Mouse (Mus musculus): Measurements from ENCODE around the gene Slc11a2. TPM values are rescaled to one million over a fixed set of nuclear protein-coding genes. Genes with fewer than 3 reads are reported as not detected.
A peak's percentile ranks its signal among the peaks of the same experiment; 100 is the strongest.
"Not testable (repeated sequence)": the region's sequence is repeated elsewhere in the genome, so short reads cannot be mapped to it uniquely, and the experiment has no call there.

The Slc11a2 gene
- total RNA-seq, 2 experiments from 2014 or later = 53.5 to 55.6 TPM

DNA sequence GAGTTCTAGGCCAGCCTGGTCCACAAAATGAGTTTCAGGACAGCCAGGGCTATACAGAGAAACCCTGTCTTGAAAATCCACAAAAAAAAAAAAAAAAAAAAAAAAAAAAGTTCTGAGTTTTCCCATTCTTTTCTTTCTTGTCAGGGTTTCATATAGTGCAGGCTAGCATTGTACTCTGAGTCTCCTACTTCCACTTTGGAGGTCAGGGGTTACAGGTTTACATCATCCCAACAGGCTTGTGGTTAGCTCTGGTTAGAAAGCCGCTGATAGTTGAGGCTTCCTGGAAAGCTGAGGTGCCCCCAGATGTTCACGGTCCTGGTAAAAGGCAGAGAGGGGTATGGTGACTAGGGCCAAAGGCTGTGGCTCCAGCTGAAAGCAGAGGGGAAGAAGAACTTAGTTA, 22.0 kb upstream of the Slc11a2 start:
- no peak for DNase-seq (ENCODE audit: extremely low spot score in 1 of 2, low spot score in 2 of 2)
- intact Hi-C loops (cut with DNase I) = no loop called here

DNA sequence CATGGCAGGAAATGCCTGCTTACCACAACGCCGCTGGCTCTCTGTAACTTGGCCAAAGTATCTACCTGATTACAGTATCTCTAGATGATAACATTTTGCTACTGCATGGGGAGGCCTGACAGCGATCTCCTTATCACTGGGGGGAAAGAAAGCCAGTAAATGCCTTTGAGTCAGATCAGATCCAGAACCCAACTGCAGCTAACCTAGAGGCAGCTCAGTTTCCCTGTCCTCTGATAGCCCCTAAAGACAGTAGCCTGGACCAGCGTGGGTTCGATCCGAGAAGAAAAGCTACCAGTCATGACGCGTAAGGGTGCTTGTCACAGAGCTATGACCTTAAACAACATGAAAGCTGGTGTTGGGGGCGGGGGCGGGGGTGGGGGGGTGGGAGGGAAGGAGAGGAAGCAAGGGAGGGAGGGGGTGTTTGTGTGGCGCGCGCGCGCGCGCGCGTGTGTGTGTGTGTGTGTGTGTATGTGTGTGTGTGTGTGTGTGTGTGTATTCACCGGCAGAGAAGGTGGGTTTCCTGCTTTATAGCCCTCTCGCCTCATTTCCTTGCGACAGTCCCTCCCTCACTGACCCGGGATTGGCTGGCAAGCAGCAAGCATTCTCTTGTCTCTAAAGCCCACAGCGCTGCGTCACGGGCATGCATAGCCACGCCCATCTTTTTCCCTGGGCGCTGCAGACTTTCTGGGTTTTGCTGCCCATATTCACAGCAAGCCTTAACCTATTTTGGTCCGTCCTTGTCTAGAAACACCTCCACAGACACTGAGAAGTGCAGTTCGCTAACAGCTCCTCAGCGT, 18.5 kb upstream of the Slc11a2 start:
- intact Hi-C loops (cut with DNase I) = no loop called here
- peak; percentile 89 to 92 for DNase-seq (ENCODE audit: extremely low spot score in 1 of 2, low spot score in 2 of 2)

DNA sequence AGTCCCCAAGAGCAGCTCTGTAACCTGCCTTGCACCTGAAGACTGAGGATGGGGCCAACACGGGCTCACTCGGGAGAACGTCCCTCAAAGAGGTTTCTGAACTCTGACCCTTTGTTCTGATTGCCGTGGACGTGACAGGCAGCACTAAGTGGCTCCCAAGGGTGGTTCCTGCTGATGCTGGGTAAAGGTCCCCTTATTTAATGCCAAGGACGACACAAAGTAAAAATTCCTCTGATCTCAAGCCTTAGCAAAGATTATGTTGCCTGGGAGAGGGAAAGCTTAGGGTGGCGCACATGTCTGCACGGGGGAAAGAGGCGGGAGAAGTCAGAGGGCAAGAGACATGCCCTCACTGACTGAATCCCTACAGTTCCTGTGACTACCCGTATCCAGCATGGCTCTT, 11.6 kb upstream of the Slc11a2 start:
- intact Hi-C loops (cut with DNase I) = no loop called here
- DNase-seq (ENCODE audit: extremely low spot score in 1 of 2, low spot score in 2 of 2) = no peak

DNA sequence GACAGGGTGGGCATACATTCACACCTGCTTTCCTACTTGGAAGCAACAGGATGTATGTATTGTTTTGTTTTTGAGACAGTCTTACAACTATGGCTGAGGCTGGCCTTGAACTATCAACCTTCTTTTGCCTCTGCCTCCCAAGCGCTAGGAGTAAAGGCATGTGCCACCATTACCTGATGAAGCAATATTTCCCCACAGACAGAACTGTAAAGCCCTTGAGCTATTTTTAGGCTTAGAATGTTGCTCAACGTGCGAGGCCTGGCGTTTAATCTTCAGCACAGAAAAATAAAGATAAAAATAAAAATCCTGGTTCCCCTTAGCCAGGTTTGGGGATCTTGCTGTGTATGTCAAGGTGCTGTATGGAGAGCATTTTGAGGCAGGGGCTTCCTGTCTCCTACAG, 11.2 kb upstream of the Slc11a2 start:
- intact Hi-C loops (cut with DNase I) = no loop called here
- no peak for DNase-seq (ENCODE audit: extremely low spot score in 1 of 2, low spot score in 2 of 2)

DNA sequence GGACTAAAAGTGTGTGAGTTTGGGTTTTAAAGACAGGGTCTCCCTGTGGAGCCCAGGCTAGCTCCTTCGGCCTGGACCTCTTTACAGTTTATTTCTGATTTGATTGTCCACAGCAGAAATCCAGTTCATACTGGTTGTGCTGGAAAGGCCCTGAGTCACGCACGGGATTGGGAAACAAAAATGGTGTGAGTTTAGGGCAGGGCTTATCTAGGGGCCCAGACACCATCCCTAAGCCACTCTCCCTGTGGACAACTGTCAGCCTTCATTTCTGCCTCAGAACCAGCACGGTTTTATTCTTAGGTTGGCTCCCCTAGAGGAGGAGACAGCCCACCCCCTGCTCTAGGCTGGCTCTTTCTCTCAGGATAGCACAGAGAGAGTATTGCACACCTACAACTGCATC, 8.4 kb upstream of the Slc11a2 start:
- no peak for DNase-seq (ENCODE audit: extremely low spot score in 1 of 2, low spot score in 2 of 2)
- intact Hi-C loops (cut with DNase I) = no loop called here

DNA sequence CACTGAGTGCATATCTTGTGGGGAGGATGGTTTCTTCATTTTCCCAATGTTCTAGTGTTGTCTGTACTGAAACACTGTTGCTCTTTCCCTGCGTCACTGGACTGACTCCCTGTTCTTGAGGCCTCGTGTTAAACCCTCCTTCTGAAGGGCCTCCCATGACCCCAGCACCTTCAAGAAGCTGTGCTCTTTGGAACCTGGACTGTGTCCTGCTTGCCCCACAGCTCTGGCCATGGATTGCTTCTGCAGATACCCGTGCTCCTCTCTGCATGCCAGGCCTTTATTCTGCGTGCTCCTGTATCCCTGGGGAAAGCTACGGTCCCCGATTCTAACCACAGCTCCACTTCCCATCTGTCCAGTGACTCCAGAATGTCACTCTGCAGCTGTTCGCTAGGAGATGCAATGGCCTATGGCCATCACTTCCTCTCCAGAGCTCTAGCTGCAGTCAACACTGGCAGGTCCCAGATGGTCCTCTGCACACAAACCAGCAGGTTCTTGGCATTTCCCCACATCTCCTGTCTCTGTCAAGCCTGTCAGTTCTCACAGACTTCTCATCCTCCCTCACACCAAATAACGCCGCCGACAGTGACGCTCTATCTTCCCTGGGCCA, 5.2 kb upstream of the Slc11a2 start:
- no peak for DNase-seq (ENCODE audit: extremely low spot score in 1 of 2, low spot score in 2 of 2)
- intact Hi-C loops (cut with DNase I) = no loop called here

DNA sequence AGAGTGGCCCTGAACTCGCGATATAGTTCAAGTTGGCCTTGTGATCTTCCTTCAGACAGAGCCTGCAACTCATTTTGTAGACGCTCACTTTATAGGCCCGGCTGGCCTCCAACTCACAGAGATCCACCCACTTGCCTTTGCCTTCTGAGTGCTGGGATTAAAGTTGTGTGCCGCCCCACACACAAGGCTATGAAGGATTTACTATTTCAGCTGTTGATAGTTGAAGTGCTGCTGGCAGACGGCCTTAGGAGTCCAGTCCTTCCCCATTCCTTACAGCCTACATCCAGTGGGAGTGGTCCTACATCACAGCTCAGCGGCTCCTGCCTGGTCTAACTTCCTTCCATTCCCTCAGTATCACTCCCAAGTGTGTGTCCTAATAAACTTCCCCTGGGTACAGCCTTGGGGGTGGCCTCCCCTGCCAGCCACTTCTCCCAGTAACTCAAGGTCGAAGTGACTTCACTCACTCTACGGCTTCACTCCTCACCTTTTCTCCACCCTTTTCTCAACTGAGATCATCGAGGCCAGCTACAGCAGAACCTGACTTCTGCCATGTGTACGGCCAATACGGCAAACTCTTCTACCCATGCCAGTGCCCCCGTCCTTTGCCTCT, 3.5 kb upstream of the Slc11a2 start:
- intact Hi-C loops (cut with DNase I) = no loop called here
- DNase-seq (ENCODE audit: extremely low spot score in 1 of 2, low spot score in 2 of 2) = no peak

DNA sequence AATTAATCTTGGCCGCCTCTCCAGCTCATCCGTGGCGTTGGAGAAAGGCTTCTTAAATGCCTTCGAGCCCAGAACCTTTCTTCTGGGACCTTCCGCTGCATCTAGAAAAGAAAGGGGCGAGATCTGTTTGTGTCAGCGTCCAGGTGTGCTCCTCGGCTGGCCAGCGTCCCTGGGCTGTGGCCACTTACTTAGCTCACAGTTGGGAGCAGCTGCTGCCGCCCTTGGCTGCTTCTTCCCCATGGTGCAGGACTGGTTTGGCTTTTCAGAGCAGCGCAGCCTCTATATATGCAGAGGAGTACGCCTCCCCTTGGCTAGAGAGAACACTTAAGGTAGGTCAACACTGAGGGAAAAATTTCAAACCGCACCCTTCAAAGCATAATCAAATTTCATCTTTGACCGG, 956 bp downstream of the Slc11a2 start:
- intact Hi-C loops (cut with DNase I) = no loop called here
- no peak for DNase-seq (ENCODE audit: extremely low spot score in 1 of 2, low spot score in 2 of 2)

DNA sequence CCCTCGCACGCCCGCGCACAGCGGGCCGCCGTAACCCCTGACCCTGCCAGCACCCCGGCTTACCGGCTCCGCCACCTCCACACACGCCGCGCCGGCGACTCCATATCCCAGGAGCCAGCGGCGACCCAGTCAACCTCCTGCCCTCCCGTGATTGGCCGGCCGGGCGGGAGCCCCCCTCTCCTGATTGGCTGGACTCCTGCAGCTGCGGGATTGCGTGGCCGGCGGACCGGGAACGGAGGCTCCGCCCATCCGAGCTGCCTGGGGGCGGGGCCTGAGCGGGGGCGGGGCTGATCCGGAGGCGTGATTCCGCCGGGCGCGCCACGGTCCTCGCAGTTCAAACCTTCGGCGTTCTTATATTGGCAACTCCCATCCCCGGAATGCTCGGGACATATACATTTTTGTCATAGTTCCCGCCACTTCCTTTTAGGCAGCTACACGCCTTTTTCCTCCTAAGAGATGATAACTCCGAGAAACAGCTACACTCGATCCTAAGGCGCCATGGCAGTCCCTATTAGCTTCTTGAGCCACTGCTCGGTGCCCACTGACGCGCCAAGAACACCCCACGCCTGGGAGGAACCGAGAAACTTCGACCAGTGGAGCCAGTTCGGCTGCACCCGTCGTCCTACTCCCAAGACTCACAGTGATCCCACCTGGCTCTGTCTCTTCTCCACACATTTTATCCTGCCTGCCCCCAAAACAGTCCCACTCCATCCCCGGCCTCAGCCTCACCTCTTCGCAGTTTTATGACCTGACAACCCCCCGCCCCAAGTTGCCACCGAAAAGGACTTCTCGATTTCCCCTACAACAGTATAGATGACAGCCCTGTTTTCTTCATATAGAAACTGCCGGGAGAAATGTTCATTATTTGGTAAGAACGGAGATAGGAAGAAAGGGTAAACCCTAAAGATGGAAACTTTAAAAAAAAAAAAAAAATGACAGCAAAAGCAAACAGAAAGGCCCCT, 1.7 kb downstream of the Slc11a2 start:
- intact Hi-C loops (cut with DNase I) = no loop called here
- DNase-seq (ENCODE audit: extremely low spot score in 1 of 2, low spot score in 2 of 2) = peak; percentile 94 to 98

DNA sequence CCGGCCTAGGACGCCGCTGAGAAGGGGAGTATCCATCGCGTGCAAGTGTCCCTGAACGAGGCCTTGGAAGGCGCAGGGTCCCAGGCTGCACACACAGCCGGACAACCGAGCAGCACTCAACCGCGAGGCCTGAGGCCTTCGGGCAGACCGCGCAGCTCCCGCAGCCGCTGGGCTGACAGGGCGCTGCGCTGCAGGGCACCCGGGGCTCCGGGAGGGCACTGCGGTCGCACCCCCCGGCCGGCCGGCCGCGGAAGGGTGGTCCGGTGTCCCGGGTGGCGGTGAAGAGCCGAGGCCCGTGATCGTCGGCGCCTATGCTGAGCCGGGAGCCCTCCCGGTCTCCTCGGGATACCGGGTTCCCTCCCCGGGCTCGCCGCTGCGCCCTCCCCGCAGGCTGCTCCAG, 2.4 kb downstream of the Slc11a2 start:
- peak in 1 of 2 experiments; percentile 61 for DNase-seq (ENCODE audit: extremely low spot score in 1 of 2, low spot score in 2 of 2)
- intact Hi-C loops (cut with DNase I) = no loop called here

DNA sequence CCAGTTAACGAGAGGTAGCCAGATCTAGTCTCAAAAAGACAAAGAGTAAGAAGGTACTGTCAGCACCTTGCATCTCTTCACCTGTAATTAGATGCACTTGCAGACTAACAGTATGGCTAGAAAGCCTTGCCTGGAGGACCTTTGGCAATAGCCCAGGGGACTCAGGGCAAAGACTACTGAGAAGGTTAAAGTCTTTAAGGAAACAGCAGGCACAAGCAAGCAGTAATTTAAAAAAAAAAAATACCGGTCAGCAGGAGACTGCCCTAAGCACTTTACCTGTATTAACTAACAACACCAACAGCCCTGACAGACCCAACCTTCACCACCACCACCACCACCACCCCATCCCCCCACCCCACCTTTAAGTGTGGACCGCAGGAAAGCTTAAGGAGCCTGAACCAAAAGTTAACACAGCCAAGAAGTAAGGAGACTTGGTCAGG, 3.1 kb downstream of the Slc11a2 start, which contains the start of gene Gm5475:
Gene Gm5475 (plus strand): TSS at position 390 of the 440 bp plus-strand sequence.
- DNase-seq (ENCODE audit: extremely low spot score in 1 of 2, low spot score in 2 of 2); intact Hi-C loops (cut with DNase I): not testable (repeated sequence)

DNA sequence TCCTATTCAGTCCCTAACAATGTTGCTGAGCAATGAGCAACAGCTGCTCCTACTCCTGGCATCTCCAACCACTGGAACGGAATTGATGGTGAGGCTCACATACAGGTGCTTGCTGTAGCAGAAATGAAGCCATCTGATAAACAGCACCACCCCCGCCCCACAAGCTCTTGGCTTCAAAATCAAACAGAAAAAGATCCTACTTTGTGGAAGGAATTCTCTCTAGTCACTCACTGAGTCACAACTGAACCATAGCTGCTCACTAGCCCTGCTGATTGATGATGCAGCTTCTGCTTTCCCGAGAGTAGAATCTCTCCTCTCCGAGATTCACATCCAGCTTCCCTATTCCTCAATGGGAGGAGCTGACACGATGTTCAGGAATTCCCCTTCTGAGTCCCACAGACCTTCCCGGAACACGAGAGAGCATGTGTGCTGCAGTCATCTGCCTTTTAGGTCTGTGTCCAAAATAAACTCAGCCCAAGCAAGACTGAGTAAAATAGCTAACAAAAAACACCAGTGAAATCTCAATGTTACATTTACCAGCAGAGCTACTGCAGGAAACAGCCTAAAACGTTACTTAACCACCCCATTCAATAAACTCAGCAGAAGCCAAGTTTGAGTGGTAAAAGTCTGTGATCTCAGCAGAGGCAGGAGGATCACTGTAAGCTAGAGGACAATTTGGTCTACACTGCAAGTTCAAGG, 3.7 kb downstream of the Slc11a2 start:
- intact Hi-C loops (cut with DNase I) = no loop called here
- DNase-seq (ENCODE audit: extremely low spot score in 1 of 2, low spot score in 2 of 2) = no peak

DNA sequence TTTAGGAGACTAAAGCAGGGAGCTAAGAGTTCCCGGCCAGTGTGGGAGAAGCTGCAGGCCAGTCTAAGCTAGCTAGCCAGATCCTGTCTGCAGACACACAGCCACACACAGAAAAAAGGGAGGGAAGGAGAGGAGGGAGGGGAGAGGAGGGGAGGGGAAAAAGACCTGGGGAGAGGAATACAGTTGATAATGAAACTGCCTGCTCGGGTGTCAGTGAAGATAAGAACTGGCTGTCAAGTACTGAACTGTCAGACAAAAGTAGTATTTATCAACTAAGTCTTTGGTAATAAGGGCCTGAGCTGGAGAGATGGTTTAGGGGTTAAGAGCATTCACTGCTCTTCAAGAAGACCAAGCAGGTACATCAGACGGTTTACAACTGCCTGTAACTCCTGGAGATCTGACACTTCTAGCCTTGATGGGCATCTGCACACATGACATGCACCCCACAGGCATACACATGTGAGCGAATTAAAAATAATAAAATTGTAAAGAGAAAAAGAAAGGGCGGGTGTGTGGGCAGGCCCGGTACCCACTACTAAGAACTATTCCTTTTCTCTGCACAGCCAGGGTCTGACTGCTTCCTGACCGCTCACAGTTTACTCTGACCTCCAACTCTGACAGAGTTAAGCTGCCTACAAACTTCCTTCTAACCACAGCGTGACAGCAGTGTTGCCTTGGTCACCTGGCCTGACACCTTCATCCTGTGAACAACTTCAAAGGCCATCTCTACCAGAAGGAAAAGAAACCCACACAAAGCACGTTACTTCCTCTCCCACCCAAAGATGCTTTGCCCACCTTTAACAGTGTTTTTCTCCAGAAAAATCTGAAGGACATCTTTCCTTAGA, 4.7 kb downstream of the Slc11a2 start:
- intact Hi-C loops (cut with DNase I) = no loop called here
- no peak for DNase-seq (ENCODE audit: extremely low spot score in 1 of 2, low spot score in 2 of 2)

DNA sequence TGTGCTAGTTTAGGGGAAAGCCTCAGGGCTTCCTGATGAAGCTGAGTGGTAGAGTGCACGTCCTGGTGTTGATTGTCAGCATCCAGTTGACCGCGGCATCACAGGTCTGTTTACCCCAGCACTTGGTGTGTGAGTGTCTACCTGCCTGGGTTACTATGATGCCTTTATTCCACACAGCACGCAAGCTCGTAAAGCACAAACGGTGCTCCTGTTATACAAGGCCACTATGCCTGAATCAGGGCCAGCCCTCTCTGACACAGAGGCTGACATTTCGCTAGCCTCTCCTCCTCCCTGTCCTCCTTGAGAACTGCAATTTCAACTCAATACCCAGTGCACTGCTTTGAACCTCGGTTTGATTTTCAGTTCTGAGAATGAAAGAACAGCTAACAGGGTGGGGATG, 5.6 kb downstream of the Slc11a2 start:
- intact Hi-C loops (cut with DNase I) = no loop called here
- no peak for DNase-seq (ENCODE audit: extremely low spot score in 1 of 2, low spot score in 2 of 2)

DNA sequence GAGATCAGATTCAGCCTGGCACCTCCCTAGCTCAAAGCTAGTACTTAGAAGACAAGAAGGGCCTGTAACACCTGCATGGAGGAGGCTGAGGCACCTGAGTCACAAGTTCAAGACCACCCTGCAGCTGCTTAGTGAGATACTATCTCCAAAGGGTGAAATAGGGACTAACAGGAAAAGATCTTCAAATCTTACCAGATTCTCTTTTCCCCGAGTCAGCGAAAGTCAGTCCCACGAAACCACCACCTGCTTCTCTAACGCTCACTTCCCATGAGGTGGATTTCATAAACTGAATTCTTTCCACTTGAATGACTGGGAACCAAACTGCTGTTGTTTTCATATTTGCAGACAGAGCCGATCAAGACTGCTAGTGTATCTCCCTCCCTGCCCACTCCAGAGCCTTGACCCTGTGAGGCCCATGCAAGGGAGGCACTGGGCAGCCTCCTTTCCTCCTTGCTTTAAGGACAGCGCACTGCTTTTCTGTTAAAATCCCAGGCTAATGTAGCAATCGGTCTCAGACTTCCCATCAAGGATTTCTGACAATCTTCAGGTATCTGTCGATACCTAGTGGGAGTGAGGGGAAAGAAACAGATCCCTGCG, 6.9 kb downstream of the Slc11a2 start:
- no peak for DNase-seq (ENCODE audit: extremely low spot score in 1 of 2, low spot score in 2 of 2)
- intact Hi-C loops (cut with DNase I) = no loop called here

DNA sequence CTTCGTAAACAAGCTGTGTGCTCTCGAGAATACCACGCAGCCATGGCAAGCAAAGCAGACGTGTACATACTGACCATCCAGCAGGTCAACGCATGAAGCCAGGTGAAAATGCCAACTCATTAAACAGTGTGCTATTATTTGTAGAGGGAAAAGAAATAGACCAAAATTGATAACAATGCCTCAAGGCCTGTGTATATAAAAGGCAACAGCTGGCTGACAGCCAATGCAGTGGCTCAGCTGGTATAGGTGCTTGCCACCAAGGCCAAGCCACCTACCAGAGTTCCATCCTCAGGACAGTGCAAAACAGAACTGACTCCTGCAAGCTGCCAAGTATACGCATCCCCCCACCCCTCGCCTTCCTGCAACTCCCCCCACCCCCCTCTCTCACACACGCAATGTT, 9.2 kb downstream of the Slc11a2 start:
- no peak for DNase-seq (ENCODE audit: extremely low spot score in 1 of 2, low spot score in 2 of 2)
- intact Hi-C loops (cut with DNase I) = no loop called here

DNA sequence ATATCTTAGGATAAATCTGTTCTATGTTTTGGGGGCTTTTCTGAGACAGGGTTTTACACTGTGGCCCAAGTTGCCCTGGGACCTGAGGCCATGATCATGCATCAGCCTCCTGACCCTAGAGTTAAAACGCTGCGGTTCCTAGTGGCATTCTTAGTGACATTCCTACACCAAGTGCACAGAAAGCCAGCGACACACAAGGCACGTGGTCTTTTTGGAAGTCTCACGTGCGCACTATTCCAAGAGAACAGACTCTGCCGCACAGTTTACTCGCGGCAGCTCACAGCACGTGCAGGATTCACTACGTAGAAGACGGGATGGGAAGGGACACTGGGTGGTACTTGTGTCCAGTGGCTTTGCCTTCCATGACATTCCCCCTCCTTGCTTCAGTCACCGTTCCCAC, 9.9 kb downstream of the Slc11a2 start:
- intact Hi-C loops (cut with DNase I) = no loop called here
- DNase-seq (ENCODE audit: extremely low spot score in 1 of 2, low spot score in 2 of 2) = no peak

Data from left cerebral cortex, postnatal 10 days (tissue).